Mouse (Mus musculus): ENCODE measurements at regions not wholly inside any gene's neighbourhood (a gene's known extent, or its start where the extent isn't known, plus 50 kb on each side); places are given as distances from the start of the nearest gene placed in this dataset.
"Not testable (repeated sequence)": the region's sequence is repeated elsewhere in the genome, so short reads cannot be mapped to it uniquely, and the experiment has no call there.

DNA sequence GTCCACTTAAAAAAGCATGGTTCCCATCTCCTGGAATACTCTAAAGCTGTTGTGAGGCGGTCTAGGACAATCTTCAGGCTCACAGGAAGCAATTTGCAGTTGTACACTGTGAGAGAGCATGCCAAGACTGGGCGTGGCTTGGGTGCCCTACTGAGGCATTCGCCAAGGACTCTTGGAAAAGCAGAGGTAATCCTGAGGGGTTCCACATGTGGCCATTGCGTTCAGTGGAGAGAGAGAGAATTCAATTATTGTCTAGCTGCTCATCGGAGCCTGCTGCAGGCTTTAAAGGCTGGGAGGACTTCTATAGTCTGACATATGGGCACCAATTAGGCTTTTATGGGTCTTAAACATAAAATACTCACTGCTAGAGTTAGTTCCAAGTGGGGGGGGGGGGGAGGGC, 113.8 kb upstream of the Lnx1 start:
- Histone ChIP-seq H3K9me3 (no peaks in the 10 kb centered on the region), H3K27ac (replicated peaks) (no peak overlapping the region), H3K27me3 (no peaks in the 10 kb centered on the region), H3K4me1 (replicated peaks) (no peaks in the 10 kb centered on the region), H3K36me3 (no peaks in the 10 kb centered on the region), H3K4me3 (no peak overlapping the region), H3K9ac (no peak overlapping the region), H3K4me2 (no peak overlapping the region)
- ATAC-seq (ENCODE audit: low FRiP score, low read depth), result no peak
- 55% methylated on average over 5 of the region's 5 CpGs for WGBS

- Histone ChIP-seq H3K9me3 (no peaks in the 10 kb centered on the region), H3K27ac (replicated peaks) (no peak overlapping the region), H3K9ac (no peak overlapping the region), H3K4me2 (no peak overlapping the region), H3K4me3 (no peak overlapping the region), H3K4me1 (replicated peaks) (no peaks in the 10 kb centered on the region), H3K36me3 (no peaks in the 10 kb centered on the region), H3K27me3 (no peaks in the 10 kb centered on the region)
- 25% methylated on average over 3 of the region's 3 CpGs for WGBS
- ATAC-seq (ENCODE audit: low FRiP score, low read depth), result peak; percentile 61; the same call in 1 of the 2 replicates
Observed at GRCm38 (mm10) chr5:74813396-74813795, 110.7 kb upstream of the Lnx1 start.

GRCm38 (mm10) chr5:74811046-74811445, 108.3 kb upstream of the Lnx1 start:
- 79% methylated on average over 7 of the region's 7 CpGs for WGBS
- no peaks in the 10 kb centered on the region for H3K36me3 ChIP-seq
- no peak for ATAC-seq (ENCODE audit: low FRiP score, low read depth)

DNA sequence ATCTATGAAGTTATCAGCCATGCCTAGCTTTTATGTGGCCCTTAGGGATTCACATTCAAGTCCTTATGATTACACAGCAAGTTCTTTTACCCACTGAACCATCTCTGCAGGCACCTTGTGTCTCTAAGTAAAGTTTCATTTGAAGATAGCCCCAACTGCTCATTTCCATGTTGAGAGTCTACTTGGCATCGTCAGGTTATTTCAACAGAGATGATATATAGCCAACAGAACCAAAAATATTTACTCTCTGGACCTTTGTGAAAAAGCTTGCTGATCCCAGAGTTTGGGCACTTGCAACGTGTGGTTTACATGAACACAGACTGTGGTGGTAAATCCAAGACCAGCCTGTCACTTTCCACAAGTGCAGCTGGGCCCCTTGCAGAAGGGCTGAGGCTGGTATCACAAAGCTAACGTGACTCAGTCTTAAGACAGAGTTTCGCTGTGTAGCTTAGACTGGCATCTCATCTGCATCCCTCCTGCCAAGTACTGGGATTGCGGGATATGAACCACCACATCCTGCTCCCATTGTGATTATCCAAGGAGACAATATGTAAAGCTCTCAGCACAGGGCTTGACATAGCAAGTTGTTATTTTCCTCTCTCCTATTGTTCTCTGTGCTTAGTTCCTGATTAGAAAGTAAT, 105.0 kb upstream of the Lnx1 start:
- Histone ChIP-seq H3K4me1 (replicated peaks) (peaks cover 1% of the 10 kb centered on the region; the same call in 1 of the 2 replicates), H3K27me3 (no peaks in the 10 kb centered on the region), H3K27ac (replicated peaks) (no peak overlapping the region), H3K9me3 (no peaks in the 10 kb centered on the region), H3K4me2 (no peak overlapping the region), H3K36me3 (no peaks in the 10 kb centered on the region), H3K4me3 (no peak overlapping the region), H3K9ac (no peak overlapping the region)
- ATAC-seq (ENCODE audit: low FRiP score, low read depth), result no peak
- 72% methylated on average over 5 of the region's 5 CpGs for WGBS

More at GRCm38 (mm10) chr5:74811046-74811445, 108.3 kb upstream of the Lnx1 start:
- no peaks in the 10 kb centered on the region for H3K4me1 ChIP-seq (replicated peaks)
- no peak overlapping the region for H3K27ac ChIP-seq (replicated peaks)
- H3K9me3 ChIP-seq, result no peaks in the 10 kb centered on the region
- H3K9ac ChIP-seq, result no peak overlapping the region
- H3K4me2 ChIP-seq, result no peak overlapping the region
- H3K27me3 ChIP-seq, result no peaks in the 10 kb centered on the region
- no peak overlapping the region for H3K4me3 ChIP-seq

- Histone ChIP-seq H3K27ac (replicated peaks) (no peak overlapping the region), H3K27me3 (no peaks in the 10 kb centered on the region), H3K4me3 (no peak overlapping the region), H3K36me3 (no peaks in the 10 kb centered on the region), H3K4me2 (no peak overlapping the region), H3K9me3 (no peaks in the 10 kb centered on the region), H3K9ac (no peak overlapping the region), H3K4me1 (replicated peaks) (peaks cover 5% of the 10 kb centered on the region; the same call in 1 of the 2 replicates)
- WGBS, result 68% methylated on average over 10 of the region's 10 CpGs
- no peak for ATAC-seq (ENCODE audit: low FRiP score, low read depth)
Observed at GRCm38 (mm10) chr5:74801946-74802345, 99.2 kb upstream of the Lnx1 start.

- Histone ChIP-seq H3K4me3 (no peak overlapping the region), H3K4me1 (replicated peaks) (peaks cover 5% of the 10 kb centered on the region; the same call in 1 of the 2 replicates), H3K27ac (replicated peaks) (no peak overlapping the region), H3K9me3 (no peaks in the 10 kb centered on the region), H3K36me3 (no peaks in the 10 kb centered on the region), H3K27me3 (no peaks in the 10 kb centered on the region), H3K9ac (no peak overlapping the region), H3K4me2 (no peak overlapping the region)
- no peak for ATAC-seq (ENCODE audit: low FRiP score, low read depth)
- WGBS, result 72% methylated on average over 9 of the region's 9 CpGs
Observed at GRCm38 (mm10) chr5:74800351-74800750, 97.6 kb upstream of the Lnx1 start.

- Histone ChIP-seq H3K9ac (no peak overlapping the region), H3K4me2 (no peak overlapping the region), H3K9me3 (no peaks in the 10 kb centered on the region), H3K27me3 (no peaks in the 10 kb centered on the region), H3K36me3 (no peaks in the 10 kb centered on the region), H3K27ac (replicated peaks) (no peak overlapping the region), H3K4me3 (no peak overlapping the region), H3K4me1 (replicated peaks) (peaks cover 15% of the 10 kb centered on the region)
- 39% methylated on average over 8 of the region's 8 CpGs for WGBS
- ATAC-seq (ENCODE audit: low FRiP score, low read depth), result 0 out of 2 replicates have a peak, but pooled peaks have one; percentile 20
Observed at GRCm38 (mm10) chr5:74796421-74797067, 93.8 kb upstream of the Lnx1 start.

- Histone ChIP-seq H3K9ac (no peak overlapping the region), H3K27ac (replicated peaks) (no peak overlapping the region), H3K4me1 (replicated peaks) (peaks cover 15% of the 10 kb centered on the region), H3K9me3 (no peaks in the 10 kb centered on the region), H3K4me3 (no peak overlapping the region), H3K4me2 (no peak overlapping the region), H3K27me3 (no peaks in the 10 kb centered on the region), H3K36me3 (no peaks in the 10 kb centered on the region)
- ATAC-seq (ENCODE audit: low FRiP score, low read depth), result no peak
- WGBS, result 83% methylated on average over 4 of the region's 4 CpGs
Observed at GRCm38 (mm10) chr5:74794726-74795125, 92.0 kb upstream of the Lnx1 start.

DNA sequence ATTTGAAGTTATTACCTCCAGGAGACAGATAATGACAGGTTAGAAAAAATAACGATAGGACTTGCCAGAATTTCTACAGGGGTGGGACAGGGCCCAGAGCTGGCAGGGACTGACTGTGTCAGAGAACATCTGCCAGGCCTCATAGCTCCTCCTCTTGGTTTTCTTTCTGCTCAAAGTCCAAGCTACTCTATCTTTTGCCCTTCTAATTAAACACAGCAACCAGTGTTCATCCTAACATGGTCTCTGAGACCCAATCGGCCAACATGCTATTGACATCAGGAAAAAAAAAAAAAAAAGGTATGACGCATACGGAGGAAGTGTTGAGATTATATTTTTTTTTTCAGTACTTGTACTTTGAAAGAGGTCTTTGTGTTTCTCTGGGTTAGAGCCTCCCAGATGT, 90.7 kb upstream of the Lnx1 start:
- WGBS, result 73% methylated on average over 4 of the region's 4 CpGs
- ATAC-seq (ENCODE audit: low FRiP score, low read depth), result no peak
- no peak overlapping the region for H3K27ac ChIP-seq (replicated peaks)
- H3K27me3 ChIP-seq, result no peaks in the 10 kb centered on the region
- H3K36me3 ChIP-seq, result no peaks in the 10 kb centered on the region
- no peaks in the 10 kb centered on the region for H3K9me3 ChIP-seq
- peaks cover 15% of the 10 kb centered on the region for H3K4me1 ChIP-seq (replicated peaks)
- H3K4me3 ChIP-seq, result no peak overlapping the region
- H3K9ac ChIP-seq, result no peak overlapping the region
- H3K4me2 ChIP-seq, result no peak overlapping the region

- H3K27ac ChIP-seq (replicated peaks), result peak overlapping the region; percentile 53; the same call in 1 of the 2 replicates
- no peak overlapping the region for H3K4me2 ChIP-seq
- no peak for ATAC-seq (ENCODE audit: low FRiP score, low read depth)
Observed at GRCm38 (mm10) chr5:74792936-74793335, 90.2 kb upstream of the Lnx1 start.

DNA sequence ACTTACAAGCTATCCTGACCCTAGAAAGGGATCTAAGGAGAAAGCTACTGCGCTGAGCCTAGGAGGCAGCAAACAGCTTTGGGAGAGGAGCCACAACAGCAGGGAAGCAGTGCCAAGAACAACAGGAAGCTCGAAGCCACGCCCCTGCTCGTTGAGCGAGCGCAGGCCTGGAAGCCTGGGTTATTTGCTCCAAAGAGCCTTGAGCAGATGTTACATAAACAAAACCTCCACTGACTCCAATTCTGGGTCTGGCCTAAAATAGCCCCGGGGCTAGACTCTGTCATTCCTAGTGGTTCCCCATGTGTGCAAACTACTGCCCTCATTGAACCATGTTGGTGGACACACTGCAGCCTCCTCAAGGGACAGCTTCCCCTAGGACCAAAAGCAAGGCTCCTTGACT, 89.6 kb upstream of the Lnx1 start:
- Histone ChIP-seq H3K4me2 (peak overlapping the region; percentile 43), H3K4me3 (no peak overlapping the region), H3K27me3 (no peaks in the 10 kb centered on the region), H3K36me3 (no peaks in the 10 kb centered on the region), H3K9ac (no peak overlapping the region), H3K9me3 (no peaks in the 10 kb centered on the region), H3K4me1 (replicated peaks) (peaks cover 15% of the 10 kb centered on the region), H3K27ac (replicated peaks) (peak overlapping the region; percentile 53)
- peak; percentile 82 for ATAC-seq (ENCODE audit: low FRiP score, low read depth)
- WGBS, result 5% methylated on average over 7 of the region's 7 CpGs

More at GRCm38 (mm10) chr5:74792936-74793335, 90.2 kb upstream of the Lnx1 start:
- WGBS, result 31% methylated on average over 8 of the region's 8 CpGs
- peaks cover 15% of the 10 kb centered on the region for H3K4me1 ChIP-seq (replicated peaks)
- H3K9ac ChIP-seq, result no peak overlapping the region
- H3K27me3 ChIP-seq, result no peaks in the 10 kb centered on the region
- H3K4me3 ChIP-seq, result no peak overlapping the region
- H3K9me3 ChIP-seq, result no peaks in the 10 kb centered on the region
- H3K36me3 ChIP-seq, result no peaks in the 10 kb centered on the region

DNA sequence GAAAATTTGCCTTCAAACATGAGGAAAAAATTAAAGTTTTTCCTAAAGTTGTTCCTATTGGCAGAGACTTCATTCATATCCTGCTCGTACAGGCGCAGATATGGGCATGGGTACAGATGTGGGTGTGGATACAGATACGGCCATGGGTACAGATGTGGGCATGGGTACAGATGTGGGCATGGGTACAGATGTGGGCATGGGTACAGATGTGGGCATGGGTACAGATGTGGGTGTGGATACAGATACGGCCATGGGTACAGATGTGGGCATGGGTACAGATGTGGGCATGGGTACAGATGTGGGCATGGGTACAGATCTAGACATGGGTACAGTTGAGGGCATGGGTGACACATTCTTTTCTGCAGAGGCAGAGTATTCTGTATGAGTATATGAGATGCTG, 87.8 kb upstream of the Lnx1 start:
- not testable (repeated sequence) for H3K9me3 ChIP-seq; H3K36me3 ChIP-seq; H3K4me2 ChIP-seq; ATAC-seq (ENCODE audit: low FRiP score, low read depth); H3K27me3 ChIP-seq; H3K9ac ChIP-seq; H3K27ac ChIP-seq (replicated peaks); H3K4me3 ChIP-seq
- 98% methylated on average over 4 of the region's 4 CpGs for WGBS
- peaks cover 15% of the 10 kb centered on the region for H3K4me1 ChIP-seq (replicated peaks)

Data from hindbrain, embryonic 15.5 days (tissue).